Mouse (Mus musculus) G1E-ER4 (cell line): Measurements from ENCODE around the gene Gdf15. TPM values are rescaled to one million over a fixed set of nuclear protein-coding genes. Genes with fewer than 3 reads are reported as not detected.

ENCODE experiments used
- GATA1 ChIP-seq: IDR thresholded peaks from one replicate; pipeline ENCODE4 v1.8.0; 2012; ENCODE audit warnings: low read length, inconsistent platforms
- polyA plus RNA-seq: library from polyadenylated mRNA; stranded (reverse); fragments of >175 nt; gene quantifications from 2 replicates; pipeline ENCODE4 v1.2.3, GENCODE M21; 2012

Gene Gdf15
- polyA plus RNA-seq, 1 experiment: 0.05 TPM

GRCm38 (mm10) chr8:70616645-70617044 lies 15.6 kb downstream of the Gdf15 start:
- TF ChIP-seq GATA1: no peak

GRCm38 (mm10) chr8:70615894-70616293 lies 16.4 kb downstream of the Gdf15 start, which contains the start of gene Lrrc25:
Gene Lrrc25, plus strand, starts transcription at chr8:70616155.
- TF ChIP-seq GATA1: no peak

GRCm38 (mm10) chr8:70615281-70615680 lies 17.0 kb downstream of the Gdf15 start:
- no peak for TF ChIP-seq GATA1

GRCm38 (mm10) chr8:70614469-70614868 lies 17.8 kb downstream of the Gdf15 start:
- TF ChIP-seq GATA1: no peak

- TF ChIP-seq GATA1: no peak
These were observed 18.5 kb downstream of the Gdf15 start for GRCm38 (mm10) chr8:70613763-70614162.

GRCm38 (mm10) chr8:70611849-70612248 lies 20.4 kb downstream of the Gdf15 start:
- no peak for TF ChIP-seq GATA1

- no peak for TF ChIP-seq GATA1
These were observed 21.2 kb downstream of the Gdf15 start for GRCm38 (mm10) chr8:70610796-70611771.

GRCm38 (mm10) chr8:70609849-70610795 lies 22.1 kb downstream of the Gdf15 start:
- TF ChIP-seq GATA1: no peak

- no peak for TF ChIP-seq GATA1
These were observed 22.8 kb downstream of the Gdf15 start for GRCm38 (mm10) chr8:70609368-70609848.

GRCm38 (mm10) chr8:70608749-70609367 lies 23.4 kb downstream of the Gdf15 start, which contains the start of gene Ssbp4:
Gene Ssbp4, minus strand, starts transcription at chr8:70608872.
- no peak for TF ChIP-seq GATA1

GRCm38 (mm10) chr8:70607898-70608748 lies 24.1 kb downstream of the Gdf15 start:
- TF ChIP-seq GATA1: no peak

GRCm38 (mm10) chr8:70607603-70607897 lies 24.7 kb downstream of the Gdf15 start:
- no peak for TF ChIP-seq GATA1

- TF ChIP-seq GATA1: no peak
These were observed 25.3 kb downstream of the Gdf15 start for GRCm38 (mm10) chr8:70606780-70607602.
